Mouse (Mus musculus) hindbrain, embryonic 13.5 days (tissue): ENCODE data around the gene Krtap6-1. TPM values are rescaled to one million over a fixed set of nuclear protein-coding genes. Genes with fewer than 3 reads are reported as not detected.
"Not testable (repeated sequence)": the region's sequence is repeated elsewhere in the genome, so short reads cannot be mapped to it uniquely, and the experiment has no call there.

Experiments used
- ATAC-seq: fragments of 200-750 bp; cut with Nextera tagmentation; 2 replicates; pipeline ENCODE4 v1.8.0; 2017; ENCODE audit warnings: moderate TSS enrichment; ENCODE audit not compliant: low FRiP score
- H3K27ac ChIP-seq: fragments of 300-500 bp; sonication (generic); 2 replicates; pipeline ENCODE4 v1.5.1; 2015; ENCODE audit warnings: inconsistent platforms, mild to moderate bottlenecking, moderate library complexity
- H3K27me3 ChIP-seq: fragments of 300-500 bp; sonication (generic); 2 replicates; pipeline ENCODE4 v1.6.1; 2015; ENCODE audit warnings: mild to moderate bottlenecking, inconsistent platforms
- H3K36me3 ChIP-seq: fragments of 300-500 bp; sonication (generic); 2 replicates; pipeline ENCODE4 v1.6.1; 2015; ENCODE audit warnings: mild to moderate bottlenecking, inconsistent platforms
- H3K4me1 ChIP-seq: fragments of 300-500 bp; sonication (generic); replicated peaks from 2 replicates; pipeline ENCODE4 v1.6.1; 2015; ENCODE audit warnings: inconsistent platforms
- H3K4me2 ChIP-seq: fragments of 300-500 bp; sonication (generic); 2 replicates; pipeline ENCODE4 v1.6.1; 2015; ENCODE audit warnings: inconsistent platforms, mild to moderate bottlenecking, moderate library complexity
- H3K4me3 ChIP-seq: fragments of 300-500 bp; sonication (generic); 2 replicates; pipeline ENCODE4 v1.5.1; 2015; ENCODE audit warnings: mild to moderate bottlenecking, inconsistent platforms
- H3K9ac ChIP-seq: fragments of 300-500 bp; sonication (generic); 2 replicates; pipeline ENCODE4 v1.6.1; 2015; ENCODE audit warnings: mild to moderate bottlenecking, inconsistent platforms
- H3K9me3 ChIP-seq: fragments of 300-500 bp; sonication (generic); 2 replicates; pipeline ENCODE4 v1.6.1; 2016; ENCODE audit warnings: inconsistent platforms
- WGBS: fragments of 180-500 bp; shearing (Covaris S2); methylation state at CpG from one replicate; pipeline ENCODE4 v1.1.7; 2015; 5-methylcytosine and 5-hydroxymethylcytosine counted together
- polyA plus RNA-seq: library from polyadenylated mRNA; unstranded; fragments of >200 nt; fragmentation: Nextera tagmentation; extraction: Ambion mirVana; gene quantifications from 2 replicates; pipeline ENCODE4 v1.2.1, GENCODE M21; 2015

Krtap6-1 gene
- not detected in 2 replicates for polyA plus RNA-seq

DNA sequence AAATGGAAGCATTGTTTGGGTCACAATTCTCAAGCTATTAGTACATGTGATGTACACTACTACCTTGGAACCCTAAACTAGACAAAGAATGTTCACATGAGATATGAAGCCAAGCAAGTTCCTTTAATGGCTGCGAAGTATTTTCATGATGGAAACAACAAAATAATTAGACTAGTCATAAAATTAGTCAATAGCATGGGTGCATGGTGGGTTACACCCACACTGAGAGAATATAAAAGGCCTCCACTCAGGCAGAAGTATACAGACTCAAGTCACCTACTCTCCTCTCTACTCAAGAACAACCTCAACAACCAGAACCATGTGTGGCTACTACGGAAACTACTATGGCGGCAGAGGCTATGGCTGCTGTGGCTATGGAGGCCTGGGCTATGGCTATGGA lies at the start of gene Krtap6-1:
Gene Krtap6-1 (plus strand): TSS at position 301 of the 400 bp plus-strand sequence.
- ATAC-seq, H3K36me3 ChIP-seq, H3K9ac ChIP-seq, H3K4me3 ChIP-seq, H3K9me3 ChIP-seq, H3K27me3 ChIP-seq, H3K27ac ChIP-seq, H3K4me2 ChIP-seq, H3K4me1 ChIP-seq: not testable (repeated sequence)
- WGBS, result 96% methylated on average over 3 of the region's 3 CpGs

DNA sequence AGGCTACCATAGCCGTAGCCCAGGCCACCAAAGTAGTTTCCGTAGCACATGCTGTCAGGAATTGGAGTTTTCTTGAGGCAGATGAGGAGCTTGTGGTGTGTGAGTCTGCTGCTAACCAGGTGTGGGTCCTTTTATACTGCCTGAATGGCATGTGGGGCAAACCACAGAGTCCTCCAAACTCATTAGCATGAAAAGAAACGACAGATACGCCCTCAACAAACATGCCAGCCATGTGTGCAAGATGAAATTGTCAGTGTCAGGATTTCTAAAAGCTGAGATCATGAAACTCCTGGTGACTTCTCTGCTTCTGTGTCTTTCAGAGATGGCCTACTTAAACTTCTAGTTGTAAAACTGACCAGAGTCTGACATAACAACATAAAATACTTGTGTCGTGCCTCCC lies 20.8 kb upstream of the Krtap6-1 start, which contains the start of gene Krtap22-2:
Gene Krtap22-2 (minus strand): TSS at position 101 of the 400 bp plus-strand sequence.
- H3K4me3 ChIP-seq, result no peak within 1 kb of the TSS
- H3K27ac ChIP-seq, result no peak within 1 kb of the TSS
- H3K9me3 ChIP-seq, result no peaks in the 10 kb centered on the region
- no peaks in the 10 kb centered on the region for H3K4me1 ChIP-seq
- no peaks in the 10 kb centered on the region for H3K27me3 ChIP-seq
- H3K4me2 ChIP-seq, result no peak within 1 kb of the TSS
- H3K36me3 ChIP-seq, result no peaks in the 10 kb centered on the region
- ATAC-seq, result no peak
- WGBS, result 86% methylated on average over 5 of the region's 5 CpGs
- no peak within 1 kb of the TSS for H3K9ac ChIP-seq

DNA sequence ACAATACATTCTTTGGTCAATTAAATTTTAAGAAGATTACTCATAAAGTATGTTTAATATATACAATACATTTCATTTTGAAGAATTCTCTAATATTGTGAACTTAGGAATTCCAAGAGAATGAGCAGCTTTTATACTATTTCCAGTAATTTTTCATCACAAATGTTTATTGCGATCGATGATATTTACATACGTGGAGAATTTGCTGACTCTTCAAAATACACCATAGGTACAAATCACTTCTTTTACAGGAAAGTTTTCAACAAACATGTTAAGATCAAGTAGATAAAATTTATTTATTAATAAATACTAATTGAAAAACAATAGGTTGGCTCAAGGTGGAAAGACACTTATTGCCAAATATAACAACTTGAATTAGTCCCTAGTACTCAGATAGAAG lies 17.5 kb upstream of the Krtap6-1 start:
- Histone ChIP-seq H3K27me3 (no peaks in the 10 kb centered on the region), H3K36me3 (no peaks in the 10 kb centered on the region), H3K4me3 (no peak overlapping the region), H3K9ac (no peak overlapping the region), H3K4me2 (no peak overlapping the region), H3K4me1 (no peaks in the 10 kb centered on the region), H3K9me3 (no peaks in the 10 kb centered on the region), H3K27ac (no peak overlapping the region)
- WGBS, result 98% methylated on average over 3 of the region's 3 CpGs
- no peak for ATAC-seq

DNA sequence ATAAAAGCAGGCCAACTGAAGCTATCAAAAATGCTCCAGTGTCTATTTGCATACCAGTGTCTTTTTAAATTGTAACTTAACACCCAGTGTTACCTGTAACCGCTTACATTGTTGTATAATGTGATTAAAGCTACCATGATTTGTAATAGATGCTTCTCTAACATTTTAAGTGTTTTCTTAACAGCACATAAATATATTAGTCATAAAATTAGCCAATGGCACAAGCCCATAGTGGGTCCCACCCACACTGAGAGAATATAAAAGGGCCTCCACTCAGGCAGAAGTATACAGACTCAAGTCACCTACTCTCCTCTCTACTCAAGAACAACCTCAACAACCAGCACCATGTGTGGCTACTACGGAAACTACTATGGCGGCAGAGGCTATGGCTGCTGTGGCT lies 16.5 kb upstream of the Krtap6-1 start, which contains the start of gene Gm10229:
Gene Gm10229 (plus strand): TSS at position 301 of the 400 bp plus-strand sequence.
- not testable (repeated sequence) for H3K36me3 ChIP-seq, H3K4me3 ChIP-seq, H3K27me3 ChIP-seq, H3K9ac ChIP-seq, H3K27ac ChIP-seq, H3K9me3 ChIP-seq, H3K4me2 ChIP-seq, ATAC-seq, H3K4me1 ChIP-seq
- WGBS, result 100% methylated on average over 2 of the region's 3 CpGs

DNA sequence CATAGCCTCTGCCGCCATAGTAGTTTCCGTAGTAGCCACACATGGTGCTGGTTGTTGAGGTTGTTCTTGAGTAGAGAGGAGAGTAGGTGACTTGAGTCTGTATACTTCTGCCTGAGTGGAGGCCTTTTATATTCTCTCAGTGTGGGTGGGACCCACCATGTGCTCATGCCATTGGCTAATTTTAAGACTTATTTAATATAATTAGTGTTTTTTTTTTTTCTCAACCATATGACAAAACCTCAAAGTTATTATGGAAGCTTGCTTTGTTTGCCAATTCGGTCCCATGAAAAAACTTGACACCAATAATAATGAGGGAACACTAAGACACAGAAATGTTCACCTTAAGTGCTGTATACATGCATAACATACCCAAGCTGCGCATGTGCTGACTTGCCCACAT lies 9.9 kb downstream of the Krtap6-1 start, which contains the start of gene Gm10228:
Gene Gm10228 (minus strand): TSS at position 101 of the 400 bp plus-strand sequence.
- not testable (repeated sequence) for H3K4me3 ChIP-seq, H3K9ac ChIP-seq, H3K27ac ChIP-seq, H3K27me3 ChIP-seq, H3K9me3 ChIP-seq, H3K4me2 ChIP-seq, H3K4me1 ChIP-seq, H3K36me3 ChIP-seq, ATAC-seq
- 97% methylated on average over 2 of the region's 4 CpGs for WGBS

DNA sequence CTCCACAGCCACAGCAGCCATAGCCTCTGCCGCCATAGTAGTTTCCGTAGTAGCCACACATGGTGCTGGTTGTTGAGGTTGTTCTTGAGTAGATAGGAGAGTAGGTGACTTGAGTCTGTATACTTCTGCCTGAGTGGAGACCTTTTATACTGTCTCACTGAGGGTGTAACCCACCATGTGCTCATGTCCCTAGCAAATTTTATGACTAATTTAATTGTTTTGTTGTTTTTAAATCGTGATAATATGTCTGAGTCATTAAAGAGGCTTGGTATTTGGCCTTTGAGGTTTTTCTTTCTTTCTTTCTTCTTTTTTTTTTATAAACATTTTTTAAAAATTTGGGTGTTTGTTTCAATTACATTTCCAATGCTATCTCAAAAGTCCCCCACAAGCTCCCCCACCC lies 16.3 kb downstream of the Krtap6-1 start, which contains the start of gene Krtap6-5:
Gene Krtap6-5 (minus strand): TSS at position 101 of the 400 bp plus-strand sequence.
- no peak for ATAC-seq
- Histone ChIP-seq H3K9me3 (no peaks in the 10 kb centered on the region), H3K27me3 (no peaks in the 10 kb centered on the region), H3K4me3 (no peak within 1 kb of the TSS), H3K36me3 (no peaks in the 10 kb centered on the region), H3K9ac (no peak within 1 kb of the TSS), H3K4me2 (no peak within 1 kb of the TSS), H3K27ac (no peak within 1 kb of the TSS), H3K4me1 (no peaks in the 10 kb centered on the region)
- 92% methylated on average over 3 of the region's 3 CpGs for WGBS

DNA sequence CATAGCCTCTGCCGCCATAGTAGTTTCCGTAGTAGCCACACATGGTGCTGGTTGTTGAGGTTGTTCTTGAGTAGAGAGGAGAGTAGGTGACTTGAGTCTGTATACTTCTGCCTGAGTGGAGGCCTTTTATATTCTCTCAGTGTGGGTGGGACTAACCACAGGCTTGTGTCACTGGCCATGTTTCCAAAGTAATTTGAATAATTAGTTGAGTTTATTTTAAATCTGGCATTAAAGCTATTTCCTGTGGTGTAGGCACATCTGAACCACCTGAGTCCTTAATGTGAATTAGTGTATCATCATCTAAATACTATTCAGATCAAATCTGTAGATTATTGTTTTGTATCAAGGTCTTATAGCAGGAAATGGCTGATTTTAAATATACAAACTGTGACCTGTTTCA lies 32.4 kb downstream of the Krtap6-1 start, which contains the start of gene 1110025L11Rik:
Gene 1110025L11Rik (minus strand): TSS at position 101 of the 400 bp plus-strand sequence.
- not testable (repeated sequence) for H3K27ac ChIP-seq, H3K36me3 ChIP-seq, H3K4me3 ChIP-seq, H3K9me3 ChIP-seq, ATAC-seq, H3K4me1 ChIP-seq, H3K9ac ChIP-seq, H3K4me2 ChIP-seq, H3K27me3 ChIP-seq
- no CpG with 5 or more reads among the region's 2 CpGs for WGBS

DNA sequence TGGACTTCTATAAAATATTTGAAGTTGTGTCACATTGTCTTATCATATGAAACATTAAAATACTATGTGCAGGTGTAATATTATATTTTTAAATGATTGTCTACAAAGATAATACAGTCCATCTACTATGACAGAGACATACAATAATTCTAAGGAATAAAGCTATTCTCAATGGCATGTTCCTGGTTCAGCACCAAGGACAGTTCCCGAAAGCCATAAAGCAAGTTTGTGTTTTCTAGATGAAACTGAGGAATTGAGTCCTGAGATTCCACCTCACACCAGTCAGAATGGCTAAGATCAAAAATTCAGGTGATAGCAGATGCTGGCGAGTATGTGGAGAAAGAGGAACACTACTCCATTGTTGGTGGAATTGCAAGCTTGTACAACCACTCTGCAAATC lies 39.5 kb downstream of the Krtap6-1 start:
- not testable (repeated sequence) for H3K27ac ChIP-seq, H3K4me1 ChIP-seq, H3K27me3 ChIP-seq, H3K9me3 ChIP-seq, H3K4me3 ChIP-seq, H3K36me3 ChIP-seq, H3K4me2 ChIP-seq, ATAC-seq, H3K9ac ChIP-seq
- WGBS, result 73% methylated on average over 2 of the region's 2 CpGs

Other genes starting within 250 kb of the Krtap6-1 start
- not detected in 2 replicates for gene Gm20741, start 219.5 kb upstream of the Krtap6-1 start, polyA plus RNA-seq
- not detected in 2 replicates for gene Krtap15, start 211.5 kb upstream of the Krtap6-1 start, polyA plus RNA-seq
- gene Krtap14, start 205.6 kb upstream of the Krtap6-1 start, polyA plus RNA-seq, result not detected in 2 replicates
- gene Krtap19-1, start 162.3 kb upstream of the Krtap6-1 start, polyA plus RNA-seq, result not detected in 2 replicates
- not detected in 2 replicates for gene Krtap19-2, start 157.4 kb upstream of the Krtap6-1 start, polyA plus RNA-seq
- not detected in 2 replicates for gene Krtap19-3, start 153.7 kb upstream of the Krtap6-1 start, polyA plus RNA-seq
- not detected in 2 replicates for gene Krtap19-4, start 146.6 kb upstream of the Krtap6-1 start, polyA plus RNA-seq
- gene Krtap19-5, start 135.2 kb upstream of the Krtap6-1 start, polyA plus RNA-seq, result not detected in 2 replicates
- gene Krtap19-9b, start 99.4 kb upstream of the Krtap6-1 start, polyA plus RNA-seq, result not detected in 2 replicates
- not detected in 2 replicates for gene Krtap16-3, start 68.8 kb upstream of the Krtap6-1 start, polyA plus RNA-seq
- gene Krtap22-2, start 20.9 kb upstream of the Krtap6-1 start, polyA plus RNA-seq, result not detected in 2 replicates
- not detected in 2 replicates for gene Gm10229, start 16.4 kb upstream of the Krtap6-1 start, polyA plus RNA-seq
- gene Gm10228, start 9.8 kb downstream of the Krtap6-1 start, polyA plus RNA-seq, result not detected in 2 replicates
- not detected in 2 replicates for gene Krtap6-5, start 16.2 kb downstream of the Krtap6-1 start, polyA plus RNA-seq
- gene 1110025L11Rik, start 32.3 kb downstream of the Krtap6-1 start, polyA plus RNA-seq, result not detected in 2 replicates
- gene Krtap6-3, start 52.3 kb downstream of the Krtap6-1 start, polyA plus RNA-seq, result not detected in 2 replicates
- not detected in 2 replicates for gene Gm6358, start 109.2 kb downstream of the Krtap6-1 start, polyA plus RNA-seq
- gene Gm10061, start 119.4 kb downstream of the Krtap6-1 start, polyA plus RNA-seq, result not detected in 2 replicates
- not detected in 2 replicates for gene Gm9789, start 126.3 kb downstream of the Krtap6-1 start, polyA plus RNA-seq
- gene Gm7735, start 137.8 kb downstream of the Krtap6-1 start, polyA plus RNA-seq, result not detected in 2 replicates
- not detected in 2 replicates for gene 1110057P08Rik, start 143.0 kb downstream of the Krtap6-1 start, polyA plus RNA-seq
- gene Krtap20-2, start 174.2 kb downstream of the Krtap6-1 start, polyA plus RNA-seq, result not detected in 2 replicates